Mouse (Mus musculus) heart, postnatal 25 days (tissue): ENCODE measurements around the gene Nln. TPM values are rescaled to one million over a fixed set of nuclear protein-coding genes. Genes with fewer than 3 reads are reported as not detected.

ENCODE experiments used
- DNase-seq: peaks from one replicate; pipeline ENCODE4 v3.0.0; 2022; ENCODE audit warnings: low spot score
- intact Hi-C: fragments of 180-260 bp; cut with DNase I; formaldehyde crosslinking; loops from one replicate; pipeline ENCODE4 v1.15.1; 2025
- total RNA-seq, 2 experiments: library from RNA; stranded (reverse); gene quantifications; 2 replicates each; pipeline ENCODE4 v1.2.3; 2021

Nln gene
- total RNA-seq, 2 experiments from 2014 or later: 11.2 to 11.6 TPM

DNA sequence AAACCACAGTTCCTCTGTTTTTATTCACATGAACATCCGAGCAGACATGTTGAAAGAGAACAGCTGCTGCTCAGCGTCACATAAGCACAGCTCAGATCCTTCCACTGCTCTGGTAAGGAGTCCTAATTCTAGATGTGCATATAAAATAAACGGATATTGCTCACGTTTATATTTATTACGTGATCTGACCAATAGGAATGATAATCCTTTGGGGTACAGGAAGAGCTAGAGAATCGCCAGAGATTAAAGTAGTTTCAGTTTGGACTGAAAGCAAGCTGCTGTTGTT, 83.8 kb downstream of the Nln start:
- no peak for DNase-seq
- intact Hi-C loops: no loop called here

DNA sequence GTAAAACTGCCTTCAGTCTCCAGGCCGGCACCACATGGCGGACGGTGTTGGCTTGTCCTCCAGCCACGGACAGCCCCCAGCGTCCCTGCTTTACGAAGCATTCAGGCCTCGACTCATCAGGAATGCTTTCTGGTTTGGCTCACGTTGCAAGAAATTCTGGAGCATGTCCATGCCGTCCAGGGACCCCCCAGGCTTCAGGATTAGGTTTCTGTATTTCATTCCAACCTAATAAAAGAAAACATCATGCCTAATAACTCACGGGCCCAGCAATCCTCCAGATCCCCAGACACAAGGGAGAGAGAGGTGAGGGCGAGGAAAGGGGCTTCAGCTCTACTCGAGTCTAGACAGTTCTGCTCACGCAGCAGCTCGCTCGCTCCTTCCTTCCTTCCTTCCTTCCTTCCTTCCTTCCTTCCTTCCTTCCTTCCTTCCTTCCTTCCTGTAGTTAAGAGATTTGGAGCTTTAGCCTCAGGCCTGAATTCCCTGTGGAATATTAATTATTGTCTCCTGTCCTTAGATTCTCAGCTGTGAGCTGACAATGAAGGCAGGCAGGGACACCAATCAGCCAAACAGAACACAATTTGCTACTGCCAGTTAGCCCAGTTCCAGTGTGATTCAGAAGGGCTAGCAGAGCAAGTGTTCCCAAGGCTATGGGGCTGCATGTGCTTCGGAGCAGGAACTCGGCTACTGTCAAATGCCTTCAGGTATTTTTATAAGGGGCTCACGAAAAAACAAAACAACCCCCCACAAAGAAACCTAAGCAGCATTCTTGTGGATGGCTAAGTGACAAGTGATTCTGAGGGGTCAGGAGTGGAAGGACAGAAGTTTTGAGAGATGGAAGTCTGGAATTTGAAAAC, 84.3 kb downstream of the Nln start:
- intact Hi-C loops: no loop called here
- no peak for DNase-seq

GRCm38 (mm10) chr13:104024275-104024674, 85.1 kb downstream of the Nln start:
- intact Hi-C loops: no loop called here
- no peak for DNase-seq

GRCm38 (mm10) chr13:104023356-104023911, 86.0 kb downstream of the Nln start:
- intact Hi-C loops: no loop called here
- DNase-seq: no peak

DNA sequence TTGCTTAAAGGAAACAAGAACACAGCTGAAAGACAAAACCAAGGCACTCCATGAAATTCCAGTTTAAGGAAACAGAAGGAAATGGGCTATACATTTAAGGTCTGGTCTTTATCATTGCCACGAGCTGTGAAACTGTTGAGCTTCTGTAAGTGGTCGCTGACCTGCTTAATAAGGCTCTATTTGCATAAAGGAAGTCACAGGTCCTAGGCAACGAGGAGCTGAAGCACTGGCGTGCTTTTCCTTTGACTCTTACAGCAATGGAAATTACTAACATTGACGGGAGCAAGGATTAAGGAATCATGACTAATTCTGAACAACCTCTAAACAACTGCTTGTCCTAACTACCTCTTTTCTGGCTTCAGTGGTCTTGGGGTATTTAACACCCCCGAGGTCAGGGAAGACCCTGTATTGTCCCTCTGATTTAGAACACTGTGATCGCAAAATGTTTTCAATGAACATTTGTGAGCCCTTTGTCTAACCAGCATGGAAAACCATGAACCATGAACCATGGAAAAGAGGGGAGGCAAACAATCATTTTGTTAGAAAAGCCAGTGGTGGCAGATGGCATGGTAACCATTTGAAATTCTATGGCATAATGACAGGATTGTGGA, 90.8 kb downstream of the Nln start:
- intact Hi-C loops: no loop called here
- no peak for DNase-seq

- intact Hi-C loops: no loop called here
- no peak for DNase-seq
Measured at GRCm38 (mm10) chr13:104015246-104016105, 93.9 kb downstream of the Nln start.

DNA sequence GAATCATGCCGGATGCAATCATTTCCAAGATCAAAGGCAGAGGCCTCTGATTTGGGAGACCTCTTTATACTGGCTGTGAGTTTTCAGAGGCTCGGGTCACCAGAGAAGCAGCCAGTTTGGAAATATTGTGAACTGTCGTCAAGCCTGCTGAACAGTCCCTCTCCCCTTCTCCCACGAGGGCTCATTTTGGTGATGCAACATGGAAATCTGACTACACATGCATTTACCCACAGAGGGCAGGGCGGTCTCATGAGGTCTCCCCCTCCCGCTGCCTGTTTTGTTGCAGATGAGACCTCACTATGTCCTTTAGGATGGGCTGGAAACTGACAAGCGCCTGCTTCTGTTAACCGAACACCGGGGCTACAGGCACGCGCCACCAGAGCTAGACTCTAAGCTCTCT, 95.4 kb downstream of the Nln start:
- intact Hi-C loops: no loop called here
- no peak for DNase-seq

- intact Hi-C loops: no loop called here
Measured at GRCm38 (mm10) chr13:104013380-104013779, 96.0 kb downstream of the Nln start.

DNA sequence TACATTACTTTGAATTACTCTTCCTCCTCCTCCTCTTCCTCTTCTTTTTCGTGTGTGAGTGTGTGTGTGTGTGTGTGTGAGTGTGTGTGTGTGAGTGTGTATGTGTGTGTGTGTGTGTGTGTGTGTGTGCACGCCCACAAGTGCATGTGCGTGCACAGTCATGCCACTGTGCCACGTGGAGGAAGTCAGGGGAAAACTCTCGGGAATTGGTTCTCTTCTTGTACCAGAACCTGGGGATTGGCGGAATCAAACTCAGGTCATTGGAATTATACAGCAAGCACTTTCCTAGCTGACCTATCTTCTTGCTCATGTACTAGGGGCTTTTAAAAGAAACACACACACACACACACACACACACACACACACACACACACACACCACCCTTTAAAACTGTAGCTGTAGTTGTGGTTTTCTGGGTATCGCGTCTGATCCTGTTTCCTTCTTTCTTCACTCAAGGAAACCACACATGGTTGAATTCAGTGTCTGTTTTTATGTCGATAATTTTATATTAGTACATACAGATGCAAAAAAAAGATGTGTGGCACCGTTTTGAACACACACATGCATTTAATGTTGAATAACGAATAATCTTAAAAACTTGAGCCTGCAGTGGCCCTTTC, 97.1 kb downstream of the Nln start:
- intact Hi-C loops: no loop called here
- DNase-seq: no peak

More at GRCm38 (mm10) chr13:104013380-104013779, 96.0 kb downstream of the Nln start:
- DNase-seq: no peak

DNA sequence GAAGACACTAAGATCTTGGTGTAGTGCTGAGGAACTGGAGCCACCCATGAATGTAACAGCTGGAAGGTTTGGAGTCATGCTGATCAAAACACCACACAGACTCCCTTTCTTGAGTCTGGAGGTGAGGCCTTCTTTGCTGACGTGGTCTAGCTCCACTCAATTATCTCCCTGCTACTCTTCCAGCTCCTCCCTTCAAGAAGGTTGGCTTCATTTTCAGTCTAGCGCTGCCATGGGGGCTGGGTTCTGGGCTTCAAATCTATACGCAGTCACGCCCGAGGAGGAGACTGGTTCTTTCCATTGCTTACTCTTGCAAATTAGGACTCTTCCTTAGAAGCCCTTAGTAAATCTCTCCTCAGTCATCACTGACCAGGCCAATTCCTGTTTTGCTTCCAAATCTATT, 98.1 kb downstream of the Nln start:
- no peak for DNase-seq
- intact Hi-C loops: no loop called here

GRCm38 (mm10) chr13:104005231-104005845, 104.1 kb downstream of the Nln start:
- no peak for DNase-seq
- intact Hi-C loops: no loop called here

DNA sequence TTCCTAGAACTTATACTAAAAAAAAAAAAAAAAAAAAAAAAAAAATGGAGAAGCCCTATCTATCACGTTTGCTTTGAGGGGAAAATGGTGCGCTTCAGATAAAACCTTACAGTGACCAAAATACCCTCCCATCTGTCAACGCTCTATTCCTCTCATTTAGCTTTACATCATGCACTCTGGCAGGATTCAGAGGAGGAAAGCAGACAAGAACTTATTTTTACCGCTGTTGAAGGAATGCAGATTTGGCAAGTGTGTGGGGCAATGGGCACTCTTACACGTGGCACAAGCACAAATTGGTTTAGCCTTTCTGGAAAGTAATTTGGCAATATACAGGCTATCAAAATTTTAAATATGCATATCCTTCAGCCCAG, 115.3 kb downstream of the Nln start:
- intact Hi-C loops: no loop called here
- DNase-seq: no peak

- intact Hi-C loops: no loop called here
- no peak for DNase-seq
Measured at GRCm38 (mm10) chr13:103993142-103994084, 116.0 kb downstream of the Nln start.

- no peak for DNase-seq
- intact Hi-C loops: no loop called here
Measured at GRCm38 (mm10) chr13:103986660-103987059, 122.8 kb downstream of the Nln start.

- no peak for DNase-seq
- intact Hi-C loops: no loop called here
Measured at GRCm38 (mm10) chr13:103985510-103986278, 123.7 kb downstream of the Nln start.

DNA sequence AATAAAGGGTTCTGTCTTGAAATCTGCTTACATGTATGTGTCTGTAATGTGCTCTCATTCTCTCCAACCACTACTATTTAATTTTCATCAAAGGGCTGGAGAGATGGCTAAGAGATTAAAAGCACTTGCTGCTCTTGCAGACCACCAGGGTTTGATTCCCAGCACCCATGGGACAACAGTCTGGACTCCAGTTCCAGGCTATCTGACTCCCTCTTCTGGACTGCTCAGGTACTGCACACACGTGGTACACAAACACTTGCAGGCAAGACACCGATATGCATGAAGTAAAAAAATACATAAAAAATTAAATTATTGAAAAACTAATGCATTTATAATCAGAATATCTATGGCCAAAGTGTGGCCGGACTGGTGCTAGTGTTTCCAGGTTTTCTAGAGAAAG, 127.0 kb downstream of the Nln start:
- intact Hi-C loops: no loop called here
- DNase-seq: no peak

- intact Hi-C loops: no loop called here
- DNase-seq: no peak
Measured at GRCm38 (mm10) chr13:103980414-103980813, 129.0 kb downstream of the Nln start.

DNA sequence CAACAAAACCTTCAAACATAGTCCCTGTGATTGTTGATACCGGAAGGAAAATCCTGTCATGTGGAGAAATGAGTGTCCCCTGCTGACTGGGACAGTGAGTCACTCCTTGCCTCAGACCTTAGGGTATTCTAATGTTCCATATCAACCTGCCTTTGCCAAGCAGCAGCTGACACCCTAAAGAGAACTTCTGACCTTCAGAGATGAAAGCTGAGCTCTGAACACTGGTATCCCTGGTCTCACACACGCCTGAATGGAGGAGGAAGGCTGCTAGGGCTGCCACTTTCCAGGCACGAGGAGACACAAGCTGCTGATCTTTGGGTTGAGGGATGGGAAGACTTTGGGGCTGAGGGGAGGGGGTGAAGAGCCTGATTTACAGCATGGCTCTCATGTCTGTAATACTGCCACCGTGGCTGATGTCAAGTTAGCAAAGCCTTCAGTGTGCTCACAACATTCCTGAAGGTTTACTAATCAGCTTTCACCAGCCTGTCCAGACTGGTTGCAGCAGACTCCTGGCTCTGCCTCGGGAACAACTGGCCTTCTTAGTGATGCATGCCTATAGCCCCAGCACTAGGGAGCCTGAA, 131.0 kb downstream of the Nln start:
- no peak for DNase-seq
- intact Hi-C loops: no loop called here
